Mouse (Mus musculus): Measurements from ENCODE around the gene Tspan6.

The Tspan6 gene

GRCm38 (mm10) chrX:133898014-133898542, at the start of gene Tspan6:
Gene Tspan6, minus strand, starts transcription at chrX:133898429.
- peak; percentile 62 for DNase-seq (ENCODE audit: low read depth)

GRCm38 (mm10) chrX:133947427-133947826, 49.2 kb upstream of the Tspan6 start:
- peak; percentile 34 for DNase-seq (ENCODE audit: low read depth)

GRCm38 (mm10) chrX:133939561-133939960, 41.3 kb upstream of the Tspan6 start:
- DNase-seq (ENCODE audit: low read depth) = no peak

- no peak for DNase-seq (ENCODE audit: low read depth)
Observed at GRCm38 (mm10) chrX:133936605-133937225, 38.5 kb upstream of the Tspan6 start.

GRCm38 (mm10) chrX:133931302-133932013, 33.2 kb upstream of the Tspan6 start:
- peak; percentile 17 for DNase-seq (ENCODE audit: low read depth)

GRCm38 (mm10) chrX:133926760-133927159, 28.5 kb upstream of the Tspan6 start:
- no peak for DNase-seq (ENCODE audit: low read depth)

- DNase-seq (ENCODE audit: low read depth) = no peak
Observed at GRCm38 (mm10) chrX:133921187-133921586, 23.0 kb upstream of the Tspan6 start.

GRCm38 (mm10) chrX:133914219-133914618, 16.0 kb upstream of the Tspan6 start:
- DNase-seq (ENCODE audit: low read depth) = no peak

GRCm38 (mm10) chrX:133913006-133913405, 14.8 kb upstream of the Tspan6 start:
- no peak for DNase-seq (ENCODE audit: low read depth)

GRCm38 (mm10) chrX:133911397-133912103, 13.3 kb upstream of the Tspan6 start:
- no peak for DNase-seq (ENCODE audit: low read depth)

GRCm38 (mm10) chrX:133908261-133908660, 10.0 kb upstream of the Tspan6 start, which contains the start of gene Srpx2:
Gene Srpx2, plus strand, starts transcription at chrX:133908426.
- DNase-seq (ENCODE audit: low read depth) = no peak

- DNase-seq (ENCODE audit: low read depth) = no peak
Observed at GRCm38 (mm10) chrX:133888111-133888510, 10.1 kb downstream of the Tspan6 start.

GRCm38 (mm10) chrX:133887308-133887707, 10.9 kb downstream of the Tspan6 start:
- DNase-seq (ENCODE audit: low read depth) = no peak

- peak; percentile 22 for DNase-seq (ENCODE audit: low read depth)
Observed at GRCm38 (mm10) chrX:133869743-133870142, 28.5 kb downstream of the Tspan6 start.

GRCm38 (mm10) chrX:133853637-133854036, 44.6 kb downstream of the Tspan6 start:
- DNase-seq (ENCODE audit: low read depth) = no peak

- DNase-seq (ENCODE audit: low read depth) = no peak
Observed at GRCm38 (mm10) chrX:133850680-133851079, 47.5 kb downstream of the Tspan6 start, which contains the start of gene Tnmd. Gene Tnmd, plus strand, starts transcription at chrX:133850980.
